Mouse (Mus musculus): ENCODE results near the gene Acat3.

- TF ChIP-seq CTCF (IDR thresholded peaks at IDR 0.05; ENCODE audit: low read depth) (no peak), EP300 (IDR thresholded peaks at IDR 0.05; ENCODE audit: low read depth) (no peak)
Observed at GRCm38 (mm10) chr17:12940151-12940805, at the start of gene Acat3.
